Mouse (Mus musculus) heart, adult 2 months (tissue): ENCODE results near the gene Xntrpc.

Experiments used
- CTCF ChIP-seq: fragments of 200-600 bp; IDR thresholded peaks from 2 replicates; pipeline ENCODE4 v1.8.1; 2022; ENCODE audit warnings: antibody characterized with exemption, mild to moderate bottlenecking, moderate library complexity
- EP300 ChIP-seq: fragments of 200-500 bp; IDR thresholded peaks from 2 replicates; pipeline ENCODE4 v1.6.1; 2011; ENCODE audit warnings: low read depth, low read length, control low read depth; ENCODE audit not compliant: insufficient read depth
- POLR2A ChIP-seq: fragments of 200-500 bp; IDR thresholded peaks from 2 replicates; pipeline ENCODE4 v1.6.1; 2011; ENCODE audit warnings: mild to moderate bottlenecking, low read depth, low read length, control low read depth; ENCODE audit not compliant: insufficient read depth

- TF ChIP-seq CTCF (no peak), EP300 (no peak), POLR2A (no peak)
Observed at GRCm38 (mm10) chr7:102109746-102110145, 44.2 kb downstream of the Xntrpc start.
